Mouse (Mus musculus) cerebellum, adult 2 months (tissue): ENCODE data around the gene Gtdc1. TPM values are rescaled to one million over a fixed set of nuclear protein-coding genes. Genes with fewer than 3 reads are reported as not detected.

Experiments
- DNase-seq, 2 experiments: peaks; one replicate each; pipeline ENCODE4 v3.0.0; 2021
- H3K27ac ChIP-seq: fragments of 200-500 bp; 2 replicates; pipeline ENCODE4 v1.5.1; 2012; ENCODE audit warnings: low read length, control low read depth, inconsistent platforms; ENCODE audit not compliant: insufficient read depth
- H3K27me3 ChIP-seq: fragments of 200-500 bp; 2 replicates; pipeline ENCODE4 v1.6.1; 2012; ENCODE audit warnings: inconsistent platforms, mild to moderate bottlenecking, low read length, moderate library complexity; ENCODE audit not compliant: control insufficient read depth, insufficient read depth
- H3K4me1 ChIP-seq: fragments of 200-500 bp; 2 replicates; pipeline ENCODE4 v1.6.1; 2011; ENCODE audit warnings: low read length; ENCODE audit not compliant: control insufficient read depth, insufficient read depth
- H3K4me3 ChIP-seq: fragments of 200-500 bp; replicated peaks from 2 replicates; pipeline ENCODE3; 2011; ENCODE audit warnings: mild to moderate bottlenecking, low read depth, low read length, control low read depth; ENCODE audit not compliant: insufficient read depth
- CTCF ChIP-seq: fragments of 200-500 bp; IDR thresholded peaks from 2 replicates; pipeline ENCODE4 v1.5.1; 2011; ENCODE audit warnings: low read depth, mild to moderate bottlenecking, control low read depth, low read length, moderate library complexity, borderline replicate concordance; ENCODE audit not compliant: insufficient read depth
- POLR2A ChIP-seq: fragments of 200-500 bp; IDR thresholded peaks from 2 replicates; pipeline ENCODE4 v1.6.1; 2011; ENCODE audit warnings: low read length, control low read depth, borderline replicate concordance; ENCODE audit not compliant: insufficient read depth
- WGBS: fragments of 180-500 bp; shearing (Covaris S2); methylation state at CpG from one replicate; pipeline ENCODE4 v1.1.7; 2018; 5-methylcytosine and 5-hydroxymethylcytosine counted together
- polyA plus RNA-seq: library from polyadenylated mRNA; depleted of rRNA; stranded (reverse); fragments of >200 nt; gene quantifications from 2 replicates; pipeline ENCODE4 v1.2.3, GENCODE M21; 2012

Gene Gtdc1
- polyA plus RNA-seq, 1 experiment: 24.2 TPM

DNA sequence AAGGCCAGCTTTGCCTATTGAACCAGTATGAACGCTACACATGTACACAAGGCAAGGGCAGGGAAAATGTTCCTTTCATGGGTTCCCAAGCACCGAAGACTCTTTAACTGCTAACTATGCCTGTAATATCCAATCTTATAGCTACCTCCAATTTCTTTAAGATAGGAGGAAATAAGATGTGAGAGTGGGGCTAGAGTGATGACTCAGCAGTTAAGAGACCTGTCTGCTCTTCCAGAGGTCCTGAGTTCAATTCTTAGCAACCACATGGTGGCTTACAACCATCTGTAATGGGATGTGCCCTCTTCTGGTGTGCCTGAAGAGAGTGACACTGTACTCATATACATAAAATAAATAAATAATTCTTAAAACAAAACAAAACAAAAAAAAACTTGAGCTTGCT is 17.2 kb upstream of the Gtdc1 start:
- Histone ChIP-seq H3K4me1 (no peaks in the 10 kb centered on the region), H3K4me3 (no peak overlapping the region), H3K27ac (no peak overlapping the region), H3K27me3 (no peaks in the 10 kb centered on the region)
- DNase-seq: no peak
- TF ChIP-seq CTCF (no peak), POLR2A (no peak)
- 99% methylated on average over 2 of the region's 2 CpGs for WGBS

DNA sequence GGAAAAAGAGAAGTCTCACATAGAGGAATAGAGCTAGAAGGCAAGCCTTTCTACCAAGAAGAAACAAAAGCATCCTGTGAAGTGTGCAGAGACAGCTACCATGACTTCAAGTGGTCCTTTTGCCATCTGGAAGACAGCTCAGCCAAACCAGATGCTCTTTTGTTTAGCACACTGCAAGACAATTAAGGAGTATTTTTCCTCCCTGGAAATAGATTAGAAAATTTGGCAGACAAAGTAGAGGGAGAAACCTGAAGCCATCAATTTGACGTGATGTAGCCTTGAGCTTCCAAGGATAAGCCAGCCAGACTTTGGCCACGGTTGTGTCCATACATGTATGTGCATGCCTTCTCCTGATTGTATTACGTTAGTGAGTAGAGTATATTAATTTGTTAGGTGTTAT is 3.5 kb upstream of the Gtdc1 start:
- WGBS: 57% methylated on average over 3 of the region's 3 CpGs
- TF ChIP-seq POLR2A (no peak), CTCF (no peak)
- no peak overlapping the region for H3K27ac ChIP-seq

GRCm38 (mm10) chr2:44928631-44929030 is 1.2 kb upstream of the Gtdc1 start:
- 76% methylated on average over 3 of the region's 3 CpGs for WGBS

More for the DNA sequence above, 3.5 kb upstream of the Gtdc1 start:
- H3K27me3 ChIP-seq: no peaks in the 10 kb centered on the region
- DNase-seq: no peak
- no peak overlapping the region for H3K4me3 ChIP-seq
- no peaks in the 10 kb centered on the region for H3K4me1 ChIP-seq

DNA sequence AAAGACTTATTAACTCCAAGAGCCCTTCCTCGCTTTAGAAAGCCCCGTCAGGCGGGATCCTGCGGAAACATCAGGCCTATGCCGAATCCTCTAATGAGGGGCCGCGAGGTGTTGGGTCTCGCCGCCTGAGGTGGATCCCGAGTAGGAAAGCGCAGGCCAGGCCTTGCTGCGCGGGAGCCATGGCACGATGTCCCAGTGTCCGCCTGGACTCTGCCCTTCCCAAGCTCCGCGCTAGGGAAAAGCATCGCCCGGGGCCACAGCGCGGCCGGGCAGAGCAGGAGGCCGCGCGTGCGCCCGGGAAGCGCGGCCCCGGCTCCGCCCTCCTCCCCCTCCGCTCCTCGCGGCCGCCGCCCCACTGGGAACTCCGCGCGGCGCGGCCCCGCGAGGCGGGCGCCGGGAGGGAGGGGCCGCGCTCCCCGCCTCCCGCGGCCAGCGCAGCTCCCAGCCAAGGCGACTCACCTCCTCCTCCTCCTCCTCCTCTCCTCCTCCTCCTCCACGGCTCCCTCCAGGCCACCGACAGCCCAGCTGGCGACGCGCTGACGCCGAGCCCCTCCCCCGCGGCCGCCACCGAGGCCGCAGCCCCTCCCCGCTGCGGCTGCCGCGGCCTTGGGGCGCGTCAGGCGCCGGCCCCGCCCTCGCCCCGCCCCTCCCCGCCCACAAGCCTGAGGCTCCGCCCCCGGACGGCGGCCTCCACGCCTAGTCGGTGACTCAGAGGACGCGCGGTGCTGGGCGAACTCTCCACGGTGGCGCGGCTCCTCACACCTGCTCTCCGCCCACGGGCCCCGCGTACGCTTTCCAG is 575 bp downstream of the Gtdc1 start:
- DNase-seq: peak; percentile 92 to 93
- Histone ChIP-seq H3K4me1 (no peaks in the 10 kb centered on the region), H3K4me3 (peak overlapping the region; percentile 82), H3K27ac (peak overlapping the region; percentile 73), H3K27me3 (no peaks in the 10 kb centered on the region)
- under 1% methylated on average over 66 of the region's 95 CpGs for WGBS
- TF ChIP-seq CTCF: no peak
- peak; percentile 75; the same call in 1 of the 2 replicates for TF ChIP-seq POLR2A

More at GRCm38 (mm10) chr2:44928631-44929030, 1.2 kb upstream of the Gtdc1 start:
- Histone ChIP-seq H3K4me1 (no peaks in the 10 kb centered on the region), H3K4me3 (no peak overlapping the region), H3K27me3 (no peaks in the 10 kb centered on the region), H3K27ac (no peak overlapping the region)
- no peak for DNase-seq
- no peak for TF ChIP-seq POLR2A
- TF ChIP-seq CTCF: no peak

- TF ChIP-seq CTCF (no peak), POLR2A (no peak)
- Histone ChIP-seq H3K27me3 (no peaks in the 10 kb centered on the region), H3K4me3 (peak overlapping the region; percentile 60), H3K27ac (peak overlapping the region; percentile 54), H3K4me1 (no peaks in the 10 kb centered on the region)
- under 1% methylated on average over 17 of the region's 17 CpGs for WGBS
- no peak for DNase-seq
These were observed 1.2 kb downstream of the Gtdc1 start for GRCm38 (mm10) chr2:44926167-44926682.

GRCm38 (mm10) chr2:44924618-44925017 is 2.8 kb downstream of the Gtdc1 start:
- Histone ChIP-seq H3K27me3 (no peaks in the 10 kb centered on the region), H3K27ac (no peak overlapping the region), H3K4me1 (no peaks in the 10 kb centered on the region), H3K4me3 (no peak overlapping the region)
- DNase-seq: no peak
- TF ChIP-seq CTCF (no peak), POLR2A (no peak)

DNA sequence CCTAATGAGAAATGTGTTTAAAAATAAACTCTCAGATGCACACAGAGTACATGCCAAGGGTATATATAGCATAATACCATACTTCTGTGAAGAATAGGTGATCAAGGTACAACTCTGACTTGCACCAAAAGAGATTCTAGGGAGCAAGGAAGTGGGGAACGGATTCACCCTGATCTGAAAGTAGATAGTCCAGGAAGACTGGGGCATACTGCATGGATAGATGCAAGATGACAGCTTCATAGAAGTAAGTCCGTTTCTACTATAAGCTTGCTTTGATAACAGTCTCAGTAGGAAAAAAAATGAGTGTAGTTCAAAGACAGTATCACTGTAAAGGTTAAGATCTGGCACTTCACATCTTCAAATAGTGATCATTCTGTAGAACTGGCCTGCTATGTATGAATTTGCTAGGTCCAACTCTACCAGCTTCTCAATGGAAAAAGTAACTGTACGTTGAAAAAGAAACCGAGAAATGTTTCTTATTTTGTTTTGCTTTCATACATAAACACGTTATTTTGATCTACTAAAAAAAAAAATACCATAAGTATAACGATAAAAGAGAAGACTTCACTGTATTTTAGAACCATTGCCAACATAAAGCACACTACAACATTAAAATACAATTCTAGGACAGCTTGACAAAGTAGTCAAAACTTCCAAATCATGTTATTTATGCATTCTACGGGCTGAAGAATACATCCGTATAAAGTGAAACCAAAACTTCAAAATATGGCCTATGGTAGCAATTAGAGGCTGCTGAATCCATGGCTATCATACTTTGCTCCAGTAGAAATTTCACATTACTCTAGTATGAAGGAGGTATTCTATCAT is 4.2 kb downstream of the Gtdc1 start:
- H3K4me1 ChIP-seq: no peaks in the 10 kb centered on the region
- 88% methylated on average over 8 of the region's 8 CpGs for WGBS
- TF ChIP-seq CTCF: no peak
- TF ChIP-seq POLR2A: no peak
- no peak for DNase-seq
- H3K27me3 ChIP-seq: no peaks in the 10 kb centered on the region
- H3K27ac ChIP-seq: no peak overlapping the region
- H3K4me3 ChIP-seq: no peak overlapping the region
